Mouse (Mus musculus) intestine, postnatal 0 days (tissue): ENCODE data around the gene Krt83. TPM values are rescaled to one million over a fixed set of nuclear protein-coding genes. Genes with fewer than 3 reads are reported as not detected.

Source experiments
- ATAC-seq: fragments of 200-750 bp; cut with Nextera tagmentation; 2 replicates; pipeline ENCODE4 v1.8.0; 2017; ENCODE audit warnings: mild to moderate bottlenecking, moderate TSS enrichment, moderate library complexity
- H3K27ac ChIP-seq: fragments of 300-500 bp; sonication (generic); 2 replicates; pipeline ENCODE4 v1.5.1; 2014; ENCODE audit warnings: mild to moderate bottlenecking, low read depth, low read length, moderate library complexity
- H3K27me3 ChIP-seq: fragments of 300-500 bp; sonication (generic); replicated peaks from 2 replicates; pipeline ENCODE4 v1.6.1; 2014; ENCODE audit warnings: low read length, mixed read lengths; ENCODE audit not compliant: control insufficient read depth, insufficient read depth
- H3K36me3 ChIP-seq: fragments of 300-500 bp; sonication (generic); 2 replicates; pipeline ENCODE4 v1.6.1; 2014; ENCODE audit warnings: mild to moderate bottlenecking, moderate library complexity; ENCODE audit not compliant: control insufficient read depth, insufficient read depth
- H3K4me1 ChIP-seq: fragments of 300-500 bp; sonication (generic); replicated peaks from 2 replicates; pipeline ENCODE4 v1.6.1; 2014; ENCODE audit warnings: antibody characterized with exemption, low read length, mixed read lengths; ENCODE audit not compliant: control insufficient read depth, insufficient read depth
- H3K4me2 ChIP-seq: fragments of 300-500 bp; sonication (generic); replicated peaks from 2 replicates; pipeline ENCODE4 v1.6.1; 2014; ENCODE audit warnings: low read depth, mild to moderate bottlenecking, moderate library complexity
- H3K4me3 ChIP-seq: fragments of 300-500 bp; sonication (generic); 2 replicates; pipeline ENCODE4 v1.5.1; 2014; ENCODE audit warnings: low read depth, low read length
- H3K9ac ChIP-seq: fragments of 300-500 bp; sonication (generic); 2 replicates; pipeline ENCODE4 v1.6.1; 2014; ENCODE audit warnings: mild to moderate bottlenecking, low read depth, low read length
- H3K9me3 ChIP-seq: fragments of 300-500 bp; sonication (generic); 2 replicates; pipeline ENCODE4 v1.6.1; 2016; ENCODE audit warnings: mixed run types; ENCODE audit not compliant: control insufficient read depth
- CTCF ChIP-seq: sonication (generic); IDR thresholded peaks from 2 replicates; pipeline ENCODE4 v1.5.1; 2016; ENCODE audit warnings: low read depth, mild to moderate bottlenecking, control low read depth, antibody characterized with exemption, moderate library complexity
- WGBS: fragments of 180-500 bp; shearing (Covaris S2); extraction: QIAGEN DNeasy Blood & Tissue Kit; methylation state at CpG from one replicate; pipeline ENCODE4 v1.1.7; 2014; 5-methylcytosine and 5-hydroxymethylcytosine counted together
- polyA plus RNA-seq: library from polyadenylated mRNA; unstranded; fragments of >200 nt; fragmentation: Nextera tagmentation; extraction: Ambion mirVana; gene quantifications from 2 replicates; pipeline ENCODE4 v1.2.1, GENCODE M21; 2015

Krt83 gene
- polyA plus RNA-seq, 1 experiment from 2014 or later: not detected

DNA sequence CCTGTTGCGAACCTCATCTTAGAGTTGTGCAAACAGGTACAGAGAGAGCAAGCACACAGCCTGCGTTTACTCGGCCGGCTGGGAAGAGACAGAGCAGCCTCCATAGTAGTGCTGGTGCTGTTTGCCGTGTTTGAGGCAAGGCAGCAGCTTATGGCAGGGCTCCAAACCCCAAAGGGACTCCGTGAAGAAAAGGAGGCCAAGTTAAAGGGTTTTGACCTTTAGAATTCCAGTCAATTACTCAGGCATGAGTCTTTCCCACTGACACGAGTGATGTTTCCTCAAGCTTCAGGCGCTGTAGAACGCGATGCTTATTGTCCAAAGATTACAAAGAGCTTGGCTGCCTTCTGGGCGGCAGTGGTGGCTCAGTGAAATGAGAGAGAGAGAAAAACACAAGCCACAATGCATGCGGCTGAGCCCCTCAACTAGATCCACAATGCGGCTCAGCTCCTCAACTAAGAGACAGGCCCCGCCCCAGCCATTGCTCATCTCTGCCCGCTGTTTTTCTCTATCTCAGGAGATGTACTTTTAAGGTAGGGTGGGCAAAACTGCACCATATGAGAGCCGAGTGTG, 32.9 kb downstream of the Krt83 start:
- TF ChIP-seq CTCF: no peak
- no peak for ATAC-seq
- Histone ChIP-seq H3K9me3 (no peaks in the 10 kb centered on the region), H3K4me2 (no peak overlapping the region), H3K27ac (no peak overlapping the region), H3K27me3 (no peaks in the 10 kb centered on the region), H3K9ac (no peak overlapping the region), H3K36me3 (no peaks in the 10 kb centered on the region), H3K4me1 (no peaks in the 10 kb centered on the region), H3K4me3 (no peak overlapping the region)
- 58% methylated on average over 16 of the region's 16 CpGs for WGBS

GRCm38 (mm10) chr15:101455891-101456290, 35.4 kb downstream of the Krt83 start:
- no peaks in the 10 kb centered on the region for H3K4me1 ChIP-seq
- no peaks in the 10 kb centered on the region for H3K27me3 ChIP-seq
- no peak overlapping the region for H3K4me2 ChIP-seq
- ATAC-seq: no peak
- 91% methylated on average over 6 of the region's 6 CpGs for WGBS
- no peak for TF ChIP-seq CTCF
- H3K9ac ChIP-seq: no peak overlapping the region
- no peaks in the 10 kb centered on the region for H3K9me3 ChIP-seq
- no peaks in the 10 kb centered on the region for H3K36me3 ChIP-seq
- H3K27ac ChIP-seq: no peak overlapping the region
- H3K4me3 ChIP-seq: no peak overlapping the region

DNA sequence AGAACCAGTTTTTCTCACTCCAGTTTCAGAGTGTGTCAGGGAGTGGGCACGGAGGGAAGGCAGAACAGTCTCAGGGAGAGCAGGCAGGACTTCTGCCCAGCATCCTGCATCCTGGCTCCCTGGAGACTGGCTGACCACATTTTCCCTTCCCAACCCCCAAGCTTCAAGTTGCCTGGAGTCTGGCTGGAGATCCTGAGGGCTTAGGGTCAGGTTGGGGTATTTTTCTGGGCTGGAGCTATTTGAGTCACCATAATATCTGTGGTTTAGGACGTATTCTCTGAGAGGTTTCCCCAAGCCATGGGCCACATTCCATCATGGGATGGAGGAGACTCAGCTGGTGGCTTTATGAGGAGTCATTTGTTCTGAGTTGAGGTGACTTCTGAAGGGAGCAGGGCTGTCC, 36.0 kb downstream of the Krt83 start:
- Histone ChIP-seq H3K9me3 (no peaks in the 10 kb centered on the region), H3K36me3 (no peaks in the 10 kb centered on the region), H3K4me2 (no peak overlapping the region), H3K4me3 (no peak overlapping the region), H3K4me1 (no peaks in the 10 kb centered on the region), H3K27ac (no peak overlapping the region), H3K9ac (no peak overlapping the region), H3K27me3 (no peaks in the 10 kb centered on the region)
- WGBS: 88% methylated on average over 2 of the region's 2 CpGs
- ATAC-seq: no peak
- no peak for TF ChIP-seq CTCF

DNA sequence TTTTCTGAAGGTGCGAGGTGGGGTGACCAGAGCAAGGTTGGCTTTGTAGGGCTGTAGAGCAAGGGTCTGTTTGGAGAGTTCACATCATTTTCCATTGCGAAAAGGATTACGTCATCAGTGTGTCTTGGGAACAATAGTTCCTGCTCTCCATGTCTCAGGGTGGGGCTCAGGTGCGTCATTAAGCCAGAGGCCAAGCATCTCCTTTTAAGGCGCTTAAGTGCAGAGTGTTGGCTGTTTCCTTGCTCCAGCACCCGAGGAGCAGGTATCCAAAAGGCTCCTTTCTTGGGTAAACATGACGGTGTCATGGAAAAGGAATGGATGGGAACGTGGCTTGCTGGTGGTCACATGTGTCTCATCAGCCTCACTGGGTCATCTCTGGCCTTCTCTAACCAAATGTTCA, 36.5 kb downstream of the Krt83 start:
- Histone ChIP-seq H3K27ac (no peak overlapping the region), H3K27me3 (no peaks in the 10 kb centered on the region), H3K4me3 (no peak overlapping the region), H3K36me3 (no peaks in the 10 kb centered on the region), H3K9me3 (no peaks in the 10 kb centered on the region), H3K9ac (no peak overlapping the region), H3K4me1 (no peaks in the 10 kb centered on the region), H3K4me2 (no peak overlapping the region)
- 60% methylated on average over 8 of the region's 8 CpGs for WGBS
- ATAC-seq: no peak
- no peak for TF ChIP-seq CTCF

- WGBS: 7% methylated on average over 13 of the region's 13 CpGs
- Histone ChIP-seq H3K4me3 (no peak overlapping the region), H3K4me1 (no peaks in the 10 kb centered on the region), H3K27me3 (no peaks in the 10 kb centered on the region), H3K27ac (no peak overlapping the region), H3K4me2 (peak overlapping the region; percentile 48; the same call in 1 of the 2 replicates), H3K36me3 (no peaks in the 10 kb centered on the region), H3K9me3 (no peaks in the 10 kb centered on the region), H3K9ac (no peak overlapping the region)
- ATAC-seq: peak; percentile 79
- TF ChIP-seq CTCF: peak; percentile 94
Observed at GRCm38 (mm10) chr15:101453093-101453736, 38.1 kb downstream of the Krt83 start.

DNA sequence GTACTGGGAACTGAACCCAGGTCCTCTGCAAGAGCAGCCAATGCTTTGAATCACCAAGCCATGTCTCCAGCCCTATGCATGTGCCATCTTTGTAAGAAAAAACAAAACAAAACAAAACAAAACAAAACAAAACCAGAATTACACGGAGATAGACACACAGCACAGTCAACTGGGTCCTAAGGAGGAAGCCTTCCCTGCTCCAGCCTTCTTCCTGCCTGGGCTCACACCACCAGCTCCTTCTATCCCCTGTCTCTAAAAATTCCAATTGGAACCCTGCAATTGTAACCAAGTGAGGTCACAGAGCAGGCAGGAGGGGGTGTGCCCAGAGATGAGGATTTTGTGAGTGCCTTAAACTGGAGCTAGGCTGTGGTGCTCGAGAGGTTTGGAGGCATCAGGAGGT, 43.9 kb downstream of the Krt83 start, which contains the start of gene Krt88:
Krt88 (plus strand) TSS at position 301 of the 400 bp plus-strand sequence.
- ATAC-seq: no peak
- no peaks in the 10 kb centered on the region for H3K36me3 ChIP-seq
- WGBS: 67% methylated on average over 2 of the region's 2 CpGs

More for the DNA sequence above, 43.9 kb downstream of the Krt83 start, which contains the start of gene Krt88:
- TF ChIP-seq CTCF: no peak
- Histone ChIP-seq H3K4me2 (no peak within 1 kb of the TSS), H3K27ac (no peak within 1 kb of the TSS), H3K27me3 (no peaks in the 10 kb centered on the region), H3K4me3 (no peak within 1 kb of the TSS), H3K9me3 (no peaks in the 10 kb centered on the region), H3K9ac (no peak within 1 kb of the TSS), H3K4me1 (no peaks in the 10 kb centered on the region)
